In the genomic region with DNA sequence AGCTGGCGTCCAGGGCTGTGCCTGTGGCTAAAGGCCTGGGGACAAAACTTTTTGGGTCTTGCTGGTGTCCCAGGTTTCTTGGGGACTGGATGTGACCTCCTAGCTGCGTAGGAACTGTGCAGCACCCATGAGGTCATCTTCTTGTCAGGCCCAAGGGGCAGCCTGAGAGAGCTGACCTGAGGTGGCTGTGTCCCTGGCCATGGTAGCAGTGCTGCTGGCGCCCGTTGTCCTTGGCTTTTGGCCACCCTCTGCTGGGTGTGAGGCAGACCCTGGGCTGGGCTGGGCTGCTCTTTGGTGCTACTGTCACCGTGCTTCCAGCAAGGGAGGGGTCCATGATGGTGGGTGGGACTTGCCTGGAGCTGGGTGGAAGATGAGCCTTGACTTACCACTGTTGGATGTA, we compare ENCODE assay signal across 12 mouse cellular contexts. TPM values are rescaled to one million over a fixed set of nuclear protein-coding genes. Genes with fewer than 3 reads are reported as not detected.
"Had no signal": no experiment of that assay in that cellular context is flagged by ENCODE, and none has a peak within 500 bp of the region (broad histone marks: within the 10 kb centered on the region; RNA-seq: fewer than 3 reads in every experiment).

No protein-coding gene starts in this region.

- H3K9ac ChIP-seq: liver, embryonic 13.5 days had no signal

- H3K9me3 ChIP-seq: liver, embryonic 13.5 days had no signal

- H3K36me3 ChIP-seq: liver, embryonic 13.5 days had no signal

- H3K4me1 ChIP-seq: liver, embryonic 13.5 days had no signal

- H3K4me2 ChIP-seq: liver, embryonic 13.5 days; midbrain, embryonic 11.5 days had no signal

- DNase-seq: kidney, postnatal 10 days; kidney, postnatal 36 days; layer of hippocampus, postnatal 36 days; liver, embryonic 13.5 days; lung, adult 2 months; lung, postnatal 14 days; midbrain, embryonic 14.5 days; thymus, adult 18-20 months; thymus, postnatal 36 days had no signal

- H3K4me3 ChIP-seq: left cerebral cortex, adult 2 months; liver, embryonic 13.5 days had no signal

- H3K27ac ChIP-seq: left cerebral cortex, adult 2 months; liver, embryonic 13.5 days had no signal

RNA-seq across cellular contexts. Expression of gene Nat8l, which starts 8.8 kb away (rescaled TPM):
- total RNA-seq: megakaryocyte-erythroid progenitor cell, adult 5-6 weeks had no signal

RNA-seq across cellular contexts. Expression of gene Gm1673, which starts 21.4 kb away (rescaled TPM):
- total RNA-seq: megakaryocyte-erythroid progenitor cell, adult 5-6 weeks had no signal
